Mouse (Mus musculus) lung, adult 2 months (tissue): ENCODE results near the gene Spi1.

Experiments
- CTCF ChIP-seq: fragments of 200-500 bp; IDR thresholded peaks from 2 replicates; pipeline ENCODE4 v1.5.1; 2011; ENCODE audit warnings: mild to moderate bottlenecking, low read length, control low read depth; ENCODE audit not compliant: insufficient read depth
- POLR2A ChIP-seq: fragments of 200-500 bp; IDR thresholded peaks from 2 replicates; pipeline ENCODE4 v1.6.1; 2011; ENCODE audit warnings: low read depth, mild to moderate bottlenecking, control low read depth, low read length, borderline replicate concordance; ENCODE audit errors: extremely low read depth

- TF ChIP-seq CTCF (no peak), POLR2A (no peak)
Observed at GRCm38 (mm10) chr2:91148101-91148500, 65.9 kb downstream of the Spi1 start.
